Mouse (Mus musculus) R1 (cell line): ENCODE measurements around the gene Sbno2.

Source experiments
- DNase-seq: peaks from one replicate; pipeline ENCODE4 v3.0.0-alpha.2; 2018; ENCODE audit warnings: low read depth, low spot score

Sbno2 gene

GRCm38 (mm10) chr10:80018739-80019297 is 86.6 kb downstream of the Sbno2 start:
- no peak for DNase-seq

GRCm38 (mm10) chr10:80017771-80018170 is 87.6 kb downstream of the Sbno2 start:
- no peak for DNase-seq

- DNase-seq: no peak
These were observed 88.0 kb downstream of the Sbno2 start for GRCm38 (mm10) chr10:80017361-80017760.

- DNase-seq: no peak
These were observed 88.4 kb downstream of the Sbno2 start for GRCm38 (mm10) chr10:80016931-80017330.

DNA sequence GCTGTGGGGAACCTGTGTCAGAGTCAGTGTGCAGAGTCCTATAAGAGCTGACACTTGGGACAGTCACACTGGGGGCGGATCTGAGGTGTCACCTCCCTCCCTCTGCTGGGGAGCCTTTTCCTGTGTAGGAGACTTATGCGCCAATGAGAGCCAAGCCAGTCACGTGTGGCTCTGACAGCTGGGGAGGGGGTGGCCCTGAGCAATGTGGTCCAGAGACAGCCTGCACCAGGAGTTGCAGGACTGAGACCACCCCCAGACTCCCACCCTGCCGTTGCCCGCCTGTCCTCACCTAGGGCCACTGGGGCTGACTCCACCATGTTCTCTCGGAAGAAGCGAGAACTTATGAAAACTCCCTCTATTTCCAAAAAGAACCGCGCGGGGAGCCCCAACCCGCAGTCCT is 88.9 kb downstream of the Sbno2 start, which contains the start of gene Arhgap45:
Arhgap45 (plus strand) TSS at position 143 of the 400 bp plus-strand sequence.
- DNase-seq: no peak

- no peak for DNase-seq
These were observed 89.8 kb downstream of the Sbno2 start for GRCm38 (mm10) chr10:80015583-80015982.

DNA sequence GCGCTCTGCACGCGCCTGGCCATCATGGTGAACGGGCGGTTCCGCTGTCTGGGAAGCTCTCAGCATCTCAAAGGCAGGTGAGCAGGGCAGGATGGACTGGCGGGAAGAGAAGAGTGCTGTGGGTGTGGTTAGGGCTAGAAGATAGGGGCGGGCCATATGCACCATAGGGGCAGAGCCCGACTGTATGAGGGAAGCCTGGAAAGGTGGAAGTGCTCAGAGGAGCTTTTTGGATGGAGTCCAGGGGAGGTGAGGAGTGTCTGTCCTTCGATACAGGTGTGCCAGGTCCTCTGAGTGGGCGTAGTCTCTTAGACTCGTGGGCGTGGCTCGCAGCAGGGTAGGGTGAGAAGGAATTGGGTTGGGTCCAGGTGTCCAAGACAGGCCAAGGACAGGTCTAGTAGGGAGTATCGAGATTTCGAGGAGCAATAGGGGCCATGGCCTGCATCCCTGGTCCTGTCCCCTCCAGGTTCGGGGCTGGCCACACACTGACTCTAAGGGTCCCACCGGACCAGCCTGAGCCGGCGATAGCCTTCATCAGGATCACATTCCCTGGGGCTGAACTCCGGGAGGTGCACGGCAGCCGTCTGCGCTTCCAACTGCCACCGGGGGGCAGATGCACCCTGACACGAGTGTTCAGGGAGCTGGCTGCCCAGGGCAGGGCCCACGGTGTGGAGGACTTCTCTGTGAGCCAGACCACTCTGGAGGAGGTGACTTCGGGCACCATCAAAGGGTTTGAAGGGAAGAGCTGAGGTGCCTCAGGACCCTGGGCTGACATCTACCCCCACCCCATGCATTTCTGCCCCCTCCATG is 90.7 kb downstream of the Sbno2 start:
- DNase-seq: no peak

DNA sequence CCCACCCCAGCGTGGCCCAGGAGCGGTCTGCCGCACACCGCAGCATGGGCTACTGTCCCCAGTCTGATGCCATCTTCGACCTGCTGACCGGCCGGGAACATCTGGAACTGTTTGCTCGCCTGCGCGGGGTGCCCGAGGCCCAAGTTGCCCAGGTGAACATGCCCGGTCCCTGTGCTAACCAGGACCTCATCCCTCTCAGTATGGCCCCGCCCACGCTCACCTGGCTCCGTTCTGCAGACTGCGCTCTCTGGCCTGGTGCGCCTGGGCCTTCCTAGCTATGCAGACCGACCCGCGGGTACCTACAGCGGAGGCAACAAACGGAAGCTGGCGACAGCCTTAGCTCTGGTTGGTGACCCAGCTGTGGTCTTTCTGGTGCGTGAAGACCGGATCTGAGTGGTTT is 91.8 kb downstream of the Sbno2 start:
- DNase-seq: no peak

GRCm38 (mm10) chr10:80011740-80012139 is 93.6 kb downstream of the Sbno2 start:
- no peak for DNase-seq
